8 mouse cellular contexts compared by ENCODE assay signal in genomic region chr2:127362459-127363281, GRCm38 (mm10). TPM values are rescaled to one million over a fixed set of nuclear protein-coding genes. Genes with fewer than 3 reads are reported as not detected.
DNase-seq lines count a peak whose midpoint lies in the region; ATAC-seq and TF ChIP-seq lines count a peak whose summit lies in the region.

Adra2b (plus strand) TSS chr2:127363208.

- H3K4me1 ChIP-seq in CH12.LX (ENCODE audit: control insufficient read depth in 1 of 2, insufficient read depth in 2 of 2), result peaks cover 0 to 7% of the 10 kb centered on the region in 2 experiments; a peak in 1 of 4 replicates
- peaks cover 14% of the 10 kb centered on the region for H3K4me1 ChIP-seq in forebrain, embryonic 12.5 days
- H3K4me1 ChIP-seq in heart, postnatal 0 days (ENCODE audit: control insufficient read depth, insufficient read depth), result no peaks in the 10 kb centered on the region
- peaks cover 9 to 23% of the 10 kb centered on the region in 2 experiments for H3K4me1 ChIP-seq in liver, embryonic 14.5 days (replicated peaks; ENCODE audit: control insufficient read depth in 2 of 2, insufficient read depth in 2 of 2, low read length in 1 of 2)
- H3K4me1 ChIP-seq in neural tube, embryonic 11.5 days (ENCODE audit: control insufficient read depth, insufficient read depth, low read length), result peaks cover 5% of the 10 kb centered on the region; the same call in 1 of the 2 replicates
- H3K4me1 ChIP-seq in stomach, embryonic 16.5 days (ENCODE audit: control insufficient read depth, insufficient read depth, low read length), result peaks cover 14% of the 10 kb centered on the region

- ATAC-seq in forebrain, embryonic 12.5 days (ENCODE audit: low FRiP score), result peak; percentile 64
- peak; percentile 78 for ATAC-seq in heart, postnatal 0 days (ENCODE audit: insufficient read depth, low read depth)
- ATAC-seq in liver, embryonic 14.5 days (ENCODE audit: insufficient read depth), result peak; percentile 93
- ATAC-seq in neural tube, embryonic 11.5 days (ENCODE audit: insufficient read depth, low FRiP score, low TSS enrichment), result peak; percentile 72
- peak; percentile 81 for ATAC-seq in stomach, embryonic 16.5 days (ENCODE audit: insufficient read depth, low FRiP score)

- no peak within 1 kb of the TSS for H3K27ac ChIP-seq in CH12.LX (ENCODE audit: insufficient read depth, low read depth)
- H3K27ac ChIP-seq in forebrain, embryonic 12.5 days, result no peak within 1 kb of the TSS
- no peak within 1 kb of the TSS for H3K27ac ChIP-seq in heart, postnatal 0 days (ENCODE audit: low read depth)
- H3K27ac ChIP-seq in liver, embryonic 14.5 days, result peak within 1 kb of the TSS; percentile 60
- H3K27ac ChIP-seq in neural tube, embryonic 11.5 days (ENCODE audit: low read depth, low read length), result no peak within 1 kb of the TSS
- no peak within 1 kb of the TSS for H3K27ac ChIP-seq in stomach, embryonic 16.5 days (ENCODE audit: low read length)

- TF ChIP-seq POLR2A in CH12.LX (IDR thresholded peaks at IDR 0.05; ENCODE audit: low read depth, low read length), result no peak

- no peaks in the 10 kb centered on the region for H3K9me3 ChIP-seq in CH12.LX (replicated peaks; ENCODE audit: low read length)
- no peaks in the 10 kb centered on the region for H3K9me3 ChIP-seq in forebrain, embryonic 12.5 days
- no peaks in the 10 kb centered on the region for H3K9me3 ChIP-seq in heart, postnatal 0 days (replicated peaks; ENCODE audit: control insufficient read depth, low read length)
- no peaks in the 10 kb centered on the region for H3K9me3 ChIP-seq in liver, embryonic 14.5 days (ENCODE audit: control insufficient read depth, low read length)
- H3K9me3 ChIP-seq in neural tube, embryonic 11.5 days (ENCODE audit: control insufficient read depth, low read length), result no peaks in the 10 kb centered on the region
- no peaks in the 10 kb centered on the region for H3K9me3 ChIP-seq in stomach, embryonic 16.5 days (replicated peaks; ENCODE audit: control insufficient read depth, low read length)

- no peak within 1 kb of the TSS for H3K9ac ChIP-seq in CH12.LX (ENCODE audit: insufficient read depth, low read depth)
- peak within 1 kb of the TSS; percentile 48 for H3K9ac ChIP-seq in forebrain, embryonic 12.5 days
- H3K9ac ChIP-seq in heart, postnatal 0 days (replicated peaks; ENCODE audit: low read depth, low read length), result no peak within 1 kb of the TSS
- H3K9ac ChIP-seq in liver, embryonic 14.5 days (replicated peaks), result peak within 1 kb of the TSS; percentile 86
- H3K9ac ChIP-seq in neural tube, embryonic 11.5 days (ENCODE audit: low read length), result peak within 1 kb of the TSS; percentile 26
- H3K9ac ChIP-seq in stomach, embryonic 16.5 days (ENCODE audit: low read length), result peak within 1 kb of the TSS; percentile 44

- dilution Hi-C loops in CH12.LX (cut with MboI; ENCODE audit: extremely low pct_ligation_motif_present, extremely low pct_unique_long_range_greater_than_20kb, low sequenced_read_pairs), result no loop called here

- H3K27me3 ChIP-seq in CH12.LX (replicated peaks), result peaks cover 9% of the 10 kb centered on the region
- H3K27me3 ChIP-seq in forebrain, embryonic 12.5 days, result peaks cover 84% of the 10 kb centered on the region
- peaks cover 75% of the 10 kb centered on the region for H3K27me3 ChIP-seq in heart, postnatal 0 days (ENCODE audit: control insufficient read depth, insufficient read depth, low read length)
- peaks cover 49% of the 10 kb centered on the region for H3K27me3 ChIP-seq in liver, embryonic 14.5 days (ENCODE audit: control insufficient read depth, insufficient read depth, low read length)
- peaks cover 50% of the 10 kb centered on the region for H3K27me3 ChIP-seq in neural tube, embryonic 11.5 days (ENCODE audit: control insufficient read depth, insufficient read depth, low read length)
- peaks cover 57% of the 10 kb centered on the region for H3K27me3 ChIP-seq in stomach, embryonic 16.5 days (ENCODE audit: control insufficient read depth, insufficient read depth, low read length)

- H3K4me3 ChIP-seq in CH12.LX (replicated peaks in 1 of 3; ENCODE audit: low read depth in 2 of 3, low read length in 2 of 3, poor library complexity in 1 of 3), result peak within 1 kb of the TSS in 1 of 3 experiments; percentile 9
- peak within 1 kb of the TSS; percentile 42 for H3K4me3 ChIP-seq in forebrain, embryonic 12.5 days (replicated peaks)
- H3K4me3 ChIP-seq in heart, postnatal 0 days (ENCODE audit: low read depth, low read length), result peak within 1 kb of the TSS; percentile 45
- H3K4me3 ChIP-seq in liver, embryonic 14.5 days (ENCODE audit: insufficient read depth in 1 of 2, low read depth in 2 of 2, low read length in 2 of 2), result peak within 1 kb of the TSS; percentile 77 to 79
- peak within 1 kb of the TSS; percentile 38 for H3K4me3 ChIP-seq in neural tube, embryonic 11.5 days (ENCODE audit: low read depth, low read length)
- peak within 1 kb of the TSS; percentile 49 for H3K4me3 ChIP-seq in stomach, embryonic 16.5 days (replicated peaks; ENCODE audit: low read length)

- TF ChIP-seq CTCF in CH12.LX (conservative IDR thresholded peaks at IDR 0.05 in 1 of 2, IDR thresholded peaks at IDR 0.05 in 1 of 2; ENCODE audit: low read depth in 2 of 2, low read length in 2 of 2), result peak in 1 of 2 experiments; percentile 85; a peak in 3 of 4 replicates
- peak; percentile 87 for TF ChIP-seq CTCF in heart, postnatal 0 days (IDR thresholded peaks at IDR 0.05; ENCODE audit: low read depth)
- TF ChIP-seq CTCF in liver, embryonic 14.5 days (IDR thresholded peaks at IDR 0.05; ENCODE audit: low read depth), result peak; percentile 98

- no peak for TF ChIP-seq EP300 in CH12.LX (IDR thresholded peaks at IDR 0.05; ENCODE audit: low read length)
- no peak for TF ChIP-seq EP300 in heart, postnatal 0 days (IDR thresholded peaks at IDR 0.05; ENCODE audit: low read depth)
- TF ChIP-seq EP300 in liver, embryonic 14.5 days (IDR thresholded peaks at IDR 0.05; ENCODE audit: low read depth), result no peak

- peak within 1 kb of the TSS; percentile 56 for H3K4me2 ChIP-seq in CH12.LX (ENCODE audit: insufficient read depth, low read depth, poor library complexity, severe bottlenecking)
- H3K4me2 ChIP-seq in forebrain, embryonic 12.5 days, result peak within 1 kb of the TSS; percentile 71
- H3K4me2 ChIP-seq in heart, postnatal 0 days (ENCODE audit: low read depth, low read length), result peak within 1 kb of the TSS; percentile 71
- H3K4me2 ChIP-seq in liver, embryonic 14.5 days (ENCODE audit: low read depth), result peak within 1 kb of the TSS; percentile 79
- H3K4me2 ChIP-seq in neural tube, embryonic 11.5 days (ENCODE audit: low read depth), result peak within 1 kb of the TSS; percentile 57
- peak within 1 kb of the TSS; percentile 80 for H3K4me2 ChIP-seq in stomach, embryonic 16.5 days (ENCODE audit: low read depth, low read length)

- H3K36me3 ChIP-seq in CH12.LX (replicated peaks in 1 of 2; ENCODE audit: control insufficient read depth in 1 of 2, insufficient read depth in 1 of 2, low read length in 1 of 2), result no peaks in the 10 kb centered on the region
- H3K36me3 ChIP-seq in forebrain, embryonic 12.5 days (replicated peaks), result no peaks in the 10 kb centered on the region
- H3K36me3 ChIP-seq in heart, postnatal 0 days (replicated peaks; ENCODE audit: control insufficient read depth, insufficient read depth, low read length), result no peaks in the 10 kb centered on the region
- H3K36me3 ChIP-seq in liver, embryonic 14.5 days (replicated peaks; ENCODE audit: control insufficient read depth, insufficient read depth, low read depth), result peaks cover 17% of the 10 kb centered on the region
- no peaks in the 10 kb centered on the region for H3K36me3 ChIP-seq in neural tube, embryonic 11.5 days (ENCODE audit: control insufficient read depth, insufficient read depth, low read length)
- no peaks in the 10 kb centered on the region for H3K36me3 ChIP-seq in stomach, embryonic 16.5 days (ENCODE audit: control insufficient read depth, insufficient read depth, low read length)

- no peaks in the 10 kb centered on the region for H3K79me2 ChIP-seq in CH12.LX (replicated peaks; ENCODE audit: control insufficient read depth, extremely low read depth, insufficient read depth, poor library complexity, severe bottlenecking)

- WGBS in forebrain, embryonic 12.5 days, result under 1% methylated on average over 46 of the region's 49 CpGs
- WGBS in heart, postnatal 0 days, result under 1% methylated on average over 41 of the region's 49 CpGs
- whole genome bisulfite sequencing in liver, embryonic 14.5 days (ENCODE audit: insufficient replicate concordance), result under 1% methylated on average over 48 of the region's 49 CpGs
- under 1% methylated on average over 42 of the region's 49 CpGs for WGBS in neural tube, embryonic 11.5 days
- WGBS in stomach, embryonic 16.5 days, result under 1% methylated on average over 49 of the region's 49 CpGs

- in situ Hi-C loops in CH12.LX (cut with MboI; ENCODE audit: low pct_ligation_motif_present, low pct_unique_long_range_greater_than_20kb, low sequenced_read_pairs), result loop anchor here (5.0 kb wide), 1 partner anchor 65 kb away; the partner anchor contains the start of gene Gpat2

- DNase-seq in CH12.LX (ENCODE audit: extremely low read depth), result peak; percentile 71
- peak; percentile 81 for DNase-seq in c-Kit-positive CD71-positive TER-119-negative erythroid progenitor cells, embryonic 14.5 days (ENCODE audit: low read depth)
- peak; percentile 61 for DNase-seq in heart, postnatal 0 days (ENCODE audit: low spot score)
- DNase-seq in kidney, postnatal 36 days, result peak; percentile 95 to 97
- peak; percentile 69 to 79 (median 70) for DNase-seq in liver, embryonic 14.5 days (ENCODE audit: low read depth in 3 of 3, low spot score in 3 of 3)
- peak; percentile 86 for DNase-seq in neural tube, embryonic 11.5 days (ENCODE audit: low spot score)

- peak; percentile 76 for TF ChIP-seq RAD21 in CH12.LX (IDR thresholded peaks at IDR 0.05; ENCODE audit: low read depth, low read length)

TF ChIP-seq in CH12.LX, 34 proteins besides CTCF, POLR2A, EP300 and RAD21 (continues in another document):
- TF ChIP-seq JUN (IDR thresholded peaks at IDR 0.05; ENCODE audit: insufficient read depth, low read depth, low read length) (no peak), MEF2A (IDR thresholded peaks at IDR 0.05; ENCODE audit: borderline replicate concordance, low read depth, low read length) (no peak), BHLHE40 (IDR thresholded peaks at IDR 0.05; ENCODE audit: low read depth, low read length) (no peak), MYC (IDR thresholded peaks at IDR 0.05; ENCODE audit: low read depth, low read length) (no peak)

RNA-seq across cellular contexts. Expression of gene Adra2b, which starts in this region (rescaled TPM):
- total RNA-seq in CH12.LX (2012; rRNA removed) (not detected in 2 replicates), CH12.LX (2014; rRNA removed) (0.08 TPM in 1 of 2 replicates, not detected in the other)
- 0.05 TPM in 1 of 2 replicates, not detected in the other for polyA plus RNA-seq in CH12.LX (2012; ENCODE audit: insufficient read length, low read depth)
- 1.5 and 1.9 TPM in 2 replicates for polyA plus RNA-seq in forebrain, embryonic 12.5 days (2016; fragmentation: Nextera tagmentation; extraction: Ambion mirVana)
- 1.1 and 2.0 TPM in 2 replicates for total RNA-seq in heart, postnatal 0 days (2014; rRNA removed; ENCODE audit: low replicate concordance)
- 0.67 and 0.71 TPM in 2 replicates for polyA plus RNA-seq in heart, postnatal 0 days (2015; fragmentation: Nextera tagmentation; extraction: Ambion mirVana)
- polyA plus RNA-seq in liver, embryonic 14.5 days (2012; rRNA removed), result 12.4 and 13.2 TPM in 2 replicates
- polyA plus RNA-seq in liver, embryonic 14.5 days (2014; fragmentation: Nextera tagmentation; extraction: Ambion mirVana), result 20.0 and 24.4 TPM in 2 replicates
- 2.0 and 2.8 TPM in 2 replicates for polyA plus RNA-seq in neural tube, embryonic 11.5 days (2014; fragmentation: Nextera tagmentation; extraction: Ambion mirVana)
- polyA plus RNA-seq in stomach, embryonic 16.5 days (2015; fragmentation: Nextera tagmentation; extraction: Ambion mirVana), result 2.4 and 3.6 TPM in 2 replicates

Comparison
In these comparisons a context has a peak if more than half of its experiments do, and no peak if none do; other contexts are left out.
1. Peak in DNase-seq and H3K4me2 ChIP-seq in CH12.LX; RNA of the gene not detected or under 1 TPM.
2. H3K9ac ChIP-seq: peak in forebrain, embryonic 12.5 days (single experiment), liver, embryonic 14.5 days (single experiment), neural tube, embryonic 11.5 days (single experiment) and stomach, embryonic 16.5 days (single experiment); none in CH12.LX (single experiment) and heart, postnatal 0 days (single experiment).
3. Peak in every context shown above with its lines, with median percentiles within 50 percentile points of each other: DNase-seq, H3K4me2 ChIP-seq and ATAC-seq.